Mouse (Mus musculus) gonadal fat pad, adult 2 months (tissue): ENCODE measurements around the gene Stk38. TPM values are rescaled to one million over a fixed set of nuclear protein-coding genes. Genes with fewer than 3 reads are reported as not detected.
"Not testable (repeated sequence)": the region's sequence is repeated elsewhere in the genome, so short reads cannot be mapped to it uniquely, and the experiment has no call there.

Experiments
- DNase-seq: peaks from one replicate; pipeline ENCODE4 v3.0.0-alpha.2; 2012; ENCODE audit warnings: low read depth
- polyA plus RNA-seq: library from polyadenylated mRNA; depleted of rRNA; stranded (reverse); fragments of >200 nt; gene quantifications from 2 replicates; pipeline ENCODE4 v1.2.3, GENCODE M21; 2012

Stk38 gene
- polyA plus RNA-seq, 1 experiment: 51.3 TPM

GRCm38 (mm10) chr17:29039351-29039750 is 31.6 kb upstream of the Stk38 start:
- no peak for DNase-seq

GRCm38 (mm10) chr17:29035506-29035905 is 27.7 kb upstream of the Stk38 start:
- DNase-seq: no peak

- no peak for DNase-seq
Measured at GRCm38 (mm10) chr17:29034264-29034663, 26.5 kb upstream of the Stk38 start.

- no peak for DNase-seq
Measured at GRCm38 (mm10) chr17:29033569-29034061, 25.8 kb upstream of the Stk38 start.

- no peak for DNase-seq
Measured at GRCm38 (mm10) chr17:29032274-29033069, 24.7 kb upstream of the Stk38 start, which contains the start of gene Srsf3. TSS of gene Srsf3 (plus strand) at chr17:29032628.

GRCm38 (mm10) chr17:29031771-29032273 is 24.0 kb upstream of the Stk38 start:
- no peak for DNase-seq

- not testable (repeated sequence) for DNase-seq
Measured at GRCm38 (mm10) chr17:29031085-29031711, 23.4 kb upstream of the Stk38 start.

GRCm38 (mm10) chr17:29030321-29031034 is 22.7 kb upstream of the Stk38 start:
- DNase-seq: no peak

- DNase-seq: no peak
Measured at GRCm38 (mm10) chr17:29026652-29027356, 19.0 kb upstream of the Stk38 start.

- no peak for DNase-seq
Measured at GRCm38 (mm10) chr17:29024896-29025565, 17.2 kb upstream of the Stk38 start.

- no peak for DNase-seq
Measured at GRCm38 (mm10) chr17:29024047-29024892, 16.5 kb upstream of the Stk38 start.

GRCm38 (mm10) chr17:29023346-29023745 is 15.6 kb upstream of the Stk38 start:
- no peak for DNase-seq

GRCm38 (mm10) chr17:29022230-29022819 is 14.5 kb upstream of the Stk38 start:
- no peak for DNase-seq

- no peak for DNase-seq
Measured at GRCm38 (mm10) chr17:29020444-29020843, 12.6 kb upstream of the Stk38 start.

GRCm38 (mm10) chr17:29019391-29019790 is 11.6 kb upstream of the Stk38 start:
- DNase-seq: no peak

GRCm38 (mm10) chr17:29018292-29018984 is 10.6 kb upstream of the Stk38 start:
- DNase-seq: no peak

- no peak for DNase-seq
Measured at GRCm38 (mm10) chr17:29016705-29017104, 8.9 kb upstream of the Stk38 start.

- no peak for DNase-seq
Measured at GRCm38 (mm10) chr17:29015638-29016037, 7.8 kb upstream of the Stk38 start.

GRCm38 (mm10) chr17:29014235-29014634 is 6.4 kb upstream of the Stk38 start:
- no peak for DNase-seq
